Mouse (Mus musculus) CD8-positive naive resting alpha-beta T cell, adult 2 months (primary cell): ENCODE data around the gene Hic1.
"Not testable (repeated sequence)": the region's sequence is repeated elsewhere in the genome, so short reads cannot be mapped to it uniquely, and the experiment has no call there.

Experiments used
- DNase-seq, 2 experiments: peaks; one replicate each; pipeline ENCODE4 v3.0.0; 2022; ENCODE audit warnings: low read depth in 2 of 2, low spot score in 2 of 2

Hic1 gene

GRCm38 (mm10) chr11:75193256-75194071 lies 24.1 kb upstream of the Hic1 start, which contains the start of gene Rtn4rl1:
Rtn4rl1 (plus strand) TSS chr11:75193783.
- peak; percentile 52 to 72 for DNase-seq

GRCm38 (mm10) chr11:75192336-75193214 lies 23.3 kb upstream of the Hic1 start:
- DNase-seq, result peak; percentile 54 to 73

DNA sequence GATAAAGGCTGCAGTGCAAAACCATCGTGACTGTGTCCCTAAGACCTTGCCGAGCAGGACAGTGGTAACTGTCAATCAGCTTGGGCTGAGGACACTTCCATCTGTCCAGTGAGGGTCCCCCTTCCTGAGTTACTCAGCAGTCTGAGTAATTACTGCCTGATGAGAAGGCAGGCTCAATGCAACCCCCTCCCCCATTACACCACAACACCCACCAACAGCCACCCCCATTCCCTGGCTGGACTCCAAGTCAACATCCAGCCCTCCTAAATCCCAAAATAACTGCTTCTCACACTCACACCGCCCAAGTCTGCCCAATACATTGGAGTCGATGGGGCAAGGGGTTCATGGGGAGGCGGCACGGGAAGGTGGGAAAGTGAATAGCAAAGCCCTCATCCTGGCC lies 22.5 kb upstream of the Hic1 start:
- no peak for DNase-seq

- no peak for DNase-seq
Observed at GRCm38 (mm10) chr11:75190905-75191441, 21.7 kb upstream of the Hic1 start, which contains the start of gene Dph1. Dph1 (minus strand) TSS chr11:75191241.

- DNase-seq, result peak; percentile 65 to 71
Observed at GRCm38 (mm10) chr11:75190371-75190724, 21.0 kb upstream of the Hic1 start.

GRCm38 (mm10) chr11:75189713-75190370 lies 20.5 kb upstream of the Hic1 start:
- no peak for DNase-seq

DNA sequence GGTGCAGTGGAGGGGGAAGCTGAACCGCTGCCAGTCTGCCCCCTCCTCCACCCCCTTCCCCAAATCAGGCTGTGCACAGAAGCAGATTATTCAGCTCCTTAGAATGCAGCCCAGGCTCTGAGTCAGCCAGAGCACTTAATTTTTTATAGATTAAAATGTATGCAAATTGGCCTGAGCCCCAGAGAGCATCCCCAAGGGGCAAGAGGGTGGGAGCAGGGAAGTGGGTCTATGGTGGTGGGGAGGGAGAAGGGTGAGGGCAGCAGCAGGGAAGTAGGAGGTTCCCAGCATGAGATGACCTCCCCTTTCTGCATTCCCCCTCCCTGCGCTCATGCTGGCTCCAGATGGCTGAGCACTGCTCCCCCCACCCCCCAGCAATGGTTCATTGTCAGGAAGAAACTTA lies 15.7 kb upstream of the Hic1 start:
- no peak for DNase-seq

GRCm38 (mm10) chr11:75184573-75184972 lies 15.3 kb upstream of the Hic1 start:
- no peak for DNase-seq

GRCm38 (mm10) chr11:75183917-75184570 lies 14.7 kb upstream of the Hic1 start:
- DNase-seq, result no peak

DNA sequence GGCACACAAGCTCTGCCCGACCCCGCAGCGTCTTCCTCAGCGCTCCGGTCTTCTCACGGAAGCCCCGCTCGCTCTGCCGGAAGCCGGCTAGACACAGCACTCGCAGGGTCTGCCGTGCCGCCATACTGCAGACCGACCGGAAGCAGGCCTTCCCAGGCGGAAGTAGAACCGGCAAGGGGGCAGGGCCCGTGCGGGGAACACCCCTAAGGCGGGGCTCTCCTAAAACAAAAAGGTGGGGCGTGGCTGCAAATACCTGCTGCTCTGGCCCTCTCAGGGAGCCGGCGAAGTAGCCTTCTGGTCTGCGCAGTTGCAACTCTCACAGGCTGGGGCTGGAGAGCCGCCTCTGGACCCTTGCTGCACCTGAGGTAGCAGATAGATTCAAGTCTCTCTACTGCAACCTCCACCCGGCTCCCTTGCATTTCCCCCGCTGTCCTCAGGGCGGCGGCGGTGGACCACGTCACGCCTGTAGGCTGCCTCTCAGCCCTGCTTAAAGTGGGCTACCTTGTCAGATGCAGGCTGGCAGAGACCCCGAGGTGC lies 9.4 kb upstream of the Hic1 start, which contains the start of gene Ovca2:
Gene Ovca2 (minus strand): TSS at position 164 of the 537 bp plus-strand sequence.
- DNase-seq, result peak; percentile 86 to 94

GRCm38 (mm10) chr11:75178011-75178410 lies 8.7 kb upstream of the Hic1 start:
- DNase-seq, result no peak

DNA sequence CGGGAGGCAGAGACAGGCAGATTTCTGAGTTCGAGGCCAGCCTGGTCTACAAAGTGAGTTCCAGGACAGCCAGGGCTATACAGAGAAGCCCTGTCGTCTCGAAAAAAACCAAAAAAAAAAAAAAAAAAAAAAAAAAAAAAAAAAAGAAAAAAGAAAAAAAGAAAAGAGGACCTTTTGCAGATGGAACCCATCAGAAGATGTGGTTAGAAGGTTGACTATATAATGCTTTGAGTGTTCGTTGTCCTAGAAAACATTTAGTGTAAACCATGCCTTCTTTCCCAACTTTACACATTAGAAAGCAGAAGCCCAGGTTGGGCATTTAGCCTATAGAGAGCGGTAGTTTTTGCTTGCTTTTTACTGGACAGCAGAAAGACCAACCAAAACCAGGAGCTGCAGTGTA lies 5.3 kb upstream of the Hic1 start:
- not testable (repeated sequence) for DNase-seq

DNA sequence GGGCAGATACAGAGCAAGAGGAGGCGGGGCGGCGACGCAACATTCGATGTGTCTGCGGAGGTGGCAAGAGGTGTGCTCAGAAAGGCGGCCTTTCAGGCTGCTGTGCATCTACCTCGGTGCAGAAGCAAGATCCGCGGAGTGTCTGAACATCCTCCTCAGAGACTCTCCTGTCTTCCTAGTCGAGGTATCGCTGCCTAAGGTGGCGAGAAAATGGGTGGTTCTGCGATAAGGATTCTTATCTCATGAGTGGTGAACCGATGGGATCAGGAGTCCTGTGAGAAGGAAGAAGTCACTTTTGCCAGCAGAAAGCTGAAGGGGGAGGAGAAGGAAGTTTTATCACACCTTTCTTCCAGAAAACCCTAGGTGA lies 4.5 kb upstream of the Hic1 start:
- no peak for DNase-seq

DNA sequence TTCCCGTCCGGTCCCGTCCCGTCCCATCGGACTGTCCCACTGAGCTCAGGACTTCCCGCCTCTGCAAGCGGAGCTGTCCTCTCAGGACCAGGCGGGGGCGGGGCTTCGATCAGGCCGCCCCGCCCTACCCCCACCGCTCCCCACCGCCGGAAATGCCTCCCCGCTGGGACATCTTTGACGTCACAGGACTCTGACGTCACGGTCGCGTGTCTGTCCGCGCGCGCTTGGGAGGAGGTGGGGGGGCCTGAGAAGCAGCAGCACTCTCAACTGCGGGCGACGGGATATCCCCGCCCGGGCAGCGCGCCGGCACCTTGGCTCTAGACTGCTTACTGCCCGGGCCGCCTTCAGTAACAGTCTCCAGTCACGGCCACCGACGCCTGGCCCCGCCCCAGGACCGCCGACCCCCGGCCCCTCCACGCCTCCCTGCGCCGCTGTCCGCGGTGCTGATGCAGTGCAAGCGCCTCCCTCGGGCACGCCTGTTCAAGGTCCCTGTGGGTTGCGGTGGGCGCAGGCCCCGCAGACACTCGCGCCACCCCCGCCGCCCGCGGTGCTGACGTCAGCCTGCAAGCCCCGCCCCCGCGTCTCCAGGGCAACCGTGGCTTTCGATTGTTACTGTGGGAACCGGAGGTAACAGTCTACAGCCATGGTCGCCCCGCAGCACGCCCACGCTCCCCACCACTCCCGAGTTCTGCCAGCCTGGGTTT lies 3.9 kb upstream of the Hic1 start:
- DNase-seq, result peak; percentile 99 to 100

DNA sequence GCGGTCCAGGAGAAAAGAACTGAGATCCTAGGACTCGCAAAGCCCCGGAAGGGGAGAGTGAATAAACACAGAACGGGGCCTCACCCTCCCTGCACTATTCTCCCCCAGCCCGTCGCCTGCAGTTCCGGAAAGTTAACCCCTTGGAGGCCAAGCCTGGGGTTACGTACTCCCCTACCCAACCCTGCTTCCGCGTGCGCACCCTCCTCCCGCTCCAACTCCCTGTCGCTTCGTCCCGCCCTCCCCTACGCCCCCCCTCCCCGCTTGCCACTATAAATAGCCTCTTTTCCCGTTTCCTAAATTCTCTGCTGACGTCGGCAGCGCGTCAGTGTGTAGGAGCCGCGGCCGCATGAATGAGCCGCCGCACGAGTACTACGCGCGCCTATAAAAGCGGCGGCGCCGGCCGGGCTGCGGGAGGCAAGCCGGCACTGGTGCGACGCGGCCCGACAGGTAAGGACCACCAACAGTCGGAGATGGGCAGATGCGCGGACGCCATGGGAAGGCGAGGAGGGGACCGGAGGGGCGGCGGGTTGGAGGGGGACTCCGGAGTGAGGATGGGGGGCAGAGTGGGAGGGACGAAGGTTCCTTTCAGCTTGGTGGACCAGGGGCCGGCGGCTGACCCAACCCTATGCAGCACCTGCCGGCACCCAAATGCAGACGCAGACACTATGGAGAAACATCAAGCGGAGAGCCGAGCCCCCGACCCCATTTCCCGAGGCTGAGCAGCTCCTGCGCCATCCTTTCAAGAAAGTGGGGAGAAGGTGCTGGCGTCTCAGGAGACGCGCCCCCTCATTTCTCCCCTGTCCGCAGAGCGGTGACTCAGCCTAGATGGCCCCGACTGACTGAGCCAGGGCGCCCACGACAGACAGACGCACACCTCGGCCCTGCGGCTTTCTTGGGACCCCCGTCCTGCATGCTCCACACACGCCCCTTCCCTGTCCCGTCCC lies 3.1 kb upstream of the Hic1 start:
- DNase-seq, result peak in 1 of 2 experiments; percentile 19

DNA sequence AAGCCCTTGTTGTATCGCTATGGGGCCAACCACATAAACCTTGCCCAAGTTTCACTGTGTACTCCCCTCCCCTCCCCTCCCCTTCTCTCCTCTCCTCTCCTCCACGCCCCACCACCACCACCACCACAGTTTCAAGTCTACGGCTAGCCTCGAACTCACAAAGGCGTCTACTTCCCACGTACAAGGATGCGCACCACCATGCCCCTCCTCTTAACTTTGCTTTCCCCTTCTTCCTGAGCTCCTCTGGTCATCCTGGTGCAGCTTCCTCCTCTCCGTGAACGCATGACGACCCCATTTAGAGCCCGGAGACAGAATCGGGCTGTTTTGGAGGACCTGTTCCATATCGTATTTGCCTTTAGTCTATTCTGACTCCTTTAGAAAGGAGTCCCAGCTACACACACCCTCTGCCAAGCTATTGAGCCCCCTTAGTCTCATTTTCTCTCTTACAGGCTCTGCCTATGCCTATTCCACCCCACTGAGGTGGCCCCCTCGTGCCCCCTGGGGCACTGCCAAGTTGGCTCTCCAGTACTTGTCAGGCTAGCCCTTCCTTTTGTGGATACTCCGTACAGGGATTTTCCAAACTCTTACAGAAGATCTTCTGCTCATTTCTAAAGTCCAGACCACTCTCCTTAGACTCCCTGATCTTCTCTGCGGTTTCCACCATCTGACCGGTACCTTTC lies 2.0 kb upstream of the Hic1 start:
- no peak for DNase-seq

GRCm38 (mm10) chr11:75170136-75170751 lies 925 bp upstream of the Hic1 start:
- DNase-seq, result peak; percentile 74 to 84
